Mouse (Mus musculus) kidney, embryonic 15.5 days (tissue): Measurements from ENCODE around the gene Ndufb10. TPM values are rescaled to one million over a fixed set of nuclear protein-coding genes. Genes with fewer than 3 reads are reported as not detected.

Source experiments
- ATAC-seq: fragments of 200-750 bp; cut with Nextera tagmentation; replicated peaks from 2 replicates; pipeline ENCODE4 v1.8.0; 2017; ENCODE audit warnings: moderate TSS enrichment; ENCODE audit not compliant: low FRiP score
- H3K27ac ChIP-seq: fragments of 300-500 bp; sonication (generic); 2 replicates; pipeline ENCODE4 v1.5.1; 2015; ENCODE audit warnings: mild to moderate bottlenecking, inconsistent platforms
- H3K27me3 ChIP-seq: fragments of 300-500 bp; sonication (generic); 2 replicates; pipeline ENCODE4 v1.6.1; 2015; ENCODE audit warnings: inconsistent platforms
- H3K36me3 ChIP-seq: fragments of 300-500 bp; sonication (generic); 2 replicates; pipeline ENCODE4 v1.6.1; 2015; ENCODE audit warnings: inconsistent platforms
- H3K4me1 ChIP-seq: fragments of 300-500 bp; sonication (generic); 2 replicates; pipeline ENCODE4 v1.6.1; 2015; ENCODE audit warnings: inconsistent platforms
- H3K4me2 ChIP-seq: fragments of 300-500 bp; sonication (generic); 2 replicates; pipeline ENCODE4 v1.6.1; 2015; ENCODE audit warnings: moderate library complexity, mild to moderate bottlenecking, inconsistent platforms
- H3K4me3 ChIP-seq: fragments of 300-500 bp; sonication (generic); replicated peaks from 2 replicates; pipeline ENCODE4 v1.5.1; 2015; ENCODE audit warnings: mild to moderate bottlenecking, inconsistent platforms
- H3K9ac ChIP-seq: fragments of 300-500 bp; sonication (generic); 2 replicates; pipeline ENCODE4 v1.6.1; 2015; ENCODE audit warnings: mild to moderate bottlenecking, inconsistent platforms
- H3K9me3 ChIP-seq: fragments of 300-500 bp; sonication (generic); replicated peaks from 2 replicates; pipeline ENCODE4 v1.6.1; 2016; ENCODE audit warnings: inconsistent platforms
- WGBS: fragments of 180-500 bp; shearing (Covaris S2); methylation state at CpG from one replicate; pipeline ENCODE4 v1.1.7; 2015; ENCODE audit warnings: mixed read lengths; 5-methylcytosine and 5-hydroxymethylcytosine counted together
- polyA plus RNA-seq: library from polyadenylated mRNA; unstranded; fragments of >200 nt; fragmentation: Nextera tagmentation; extraction: Ambion mirVana; gene quantifications from 2 replicates; pipeline ENCODE4 v1.2.1, GENCODE M21; 2015

The Ndufb10 gene
- polyA plus RNA-seq: 237 and 238 TPM in 2 replicates

DNA sequence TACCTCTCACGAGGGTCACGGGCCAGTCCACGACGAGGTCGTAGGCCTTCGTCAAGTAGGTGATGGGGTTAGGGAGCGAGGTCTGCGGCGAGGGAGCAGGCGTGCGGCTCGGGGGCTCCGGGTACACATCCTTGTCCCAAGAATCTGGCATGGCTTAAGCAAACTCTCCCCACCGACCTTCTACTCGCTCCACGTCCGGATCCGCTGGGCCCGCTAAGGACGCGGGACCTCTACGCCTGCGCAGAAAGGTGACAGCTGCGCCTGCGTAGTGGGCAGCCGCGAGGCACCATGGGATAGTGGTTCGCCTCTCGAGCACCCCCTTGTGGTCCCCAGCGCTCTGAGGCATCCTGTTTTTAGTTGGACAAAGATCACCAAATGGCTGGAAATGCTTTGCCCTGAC, at the start of gene Ndufb10:
Ndufb10 (minus strand) TSS at position 295 of the 400 bp plus-strand sequence.
- H3K36me3 ChIP-seq: peaks cover 16% of the 10 kb centered on the region
- H3K4me2 ChIP-seq: peak within 1 kb of the TSS; percentile 70
- H3K9me3 ChIP-seq: no peaks in the 10 kb centered on the region
- H3K4me1 ChIP-seq: peaks cover 26% of the 10 kb centered on the region
- under 1% methylated on average over 30 of the region's 30 CpGs for WGBS
- no peaks in the 10 kb centered on the region for H3K27me3 ChIP-seq
- peak; percentile 74 for ATAC-seq
- peak within 1 kb of the TSS; percentile 98 for H3K4me3 ChIP-seq
- peak within 1 kb of the TSS; percentile 92 for H3K27ac ChIP-seq
- H3K9ac ChIP-seq: peak within 1 kb of the TSS; percentile 91

DNA sequence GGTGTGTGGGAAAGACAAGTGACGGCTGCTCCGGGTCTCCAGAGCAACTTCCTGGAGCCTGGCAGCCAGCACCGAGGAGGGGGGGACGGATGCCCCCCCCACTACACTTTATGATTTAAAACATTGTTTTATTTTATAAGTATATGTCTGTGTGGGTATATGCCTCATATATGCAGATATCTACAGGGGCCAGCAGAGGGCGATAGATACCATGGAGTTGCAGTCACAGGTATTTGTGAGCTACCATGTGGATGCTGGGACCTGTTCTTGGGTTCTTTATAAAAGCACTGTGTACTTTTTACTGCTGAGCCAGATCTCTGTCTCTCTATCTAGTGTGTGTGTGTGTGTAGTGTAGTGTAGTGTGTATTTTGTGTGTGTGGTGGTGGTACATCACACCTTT, 49.0 kb upstream of the Ndufb10 start:
- H3K9ac ChIP-seq: no peak overlapping the region
- H3K4me3 ChIP-seq: no peak overlapping the region
- H3K27ac ChIP-seq: no peak overlapping the region
- 84% methylated on average over 5 of the region's 5 CpGs for WGBS
- H3K4me1 ChIP-seq: peaks cover 14% of the 10 kb centered on the region
- no peaks in the 10 kb centered on the region for H3K9me3 ChIP-seq
- no peak overlapping the region for H3K4me2 ChIP-seq
- H3K36me3 ChIP-seq: no peaks in the 10 kb centered on the region
- no peaks in the 10 kb centered on the region for H3K27me3 ChIP-seq
- no peak for ATAC-seq

DNA sequence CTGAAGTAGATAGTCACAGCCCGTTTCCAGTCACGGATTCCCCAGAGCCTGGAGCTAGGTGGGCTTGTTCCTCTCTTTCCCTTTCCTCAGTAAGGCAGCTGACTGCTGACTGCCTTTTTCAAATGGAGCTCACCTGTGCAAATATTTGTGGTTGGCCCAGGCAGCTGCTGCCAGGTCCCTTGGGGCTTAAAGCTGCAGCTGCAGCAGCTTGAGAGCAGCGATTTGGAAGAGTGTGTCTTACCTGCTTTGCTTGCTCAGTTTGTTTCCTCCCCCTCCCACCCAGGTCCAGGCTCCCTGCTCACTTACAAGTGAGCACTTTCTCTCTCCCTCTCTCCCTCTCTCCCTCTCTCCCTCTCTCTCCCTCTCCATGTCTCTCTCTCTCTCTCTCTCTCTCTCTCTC, 44.9 kb upstream of the Ndufb10 start:
- H3K9ac ChIP-seq: no peak overlapping the region
- 45% methylated on average over 3 of the region's 3 CpGs for WGBS
- no peak overlapping the region for H3K4me2 ChIP-seq
- H3K4me3 ChIP-seq: no peak overlapping the region
- H3K4me1 ChIP-seq: peaks cover 52% of the 10 kb centered on the region
- H3K36me3 ChIP-seq: no peaks in the 10 kb centered on the region
- ATAC-seq: no peak
- H3K9me3 ChIP-seq: no peaks in the 10 kb centered on the region
- H3K27me3 ChIP-seq: no peaks in the 10 kb centered on the region
- no peak overlapping the region for H3K27ac ChIP-seq

DNA sequence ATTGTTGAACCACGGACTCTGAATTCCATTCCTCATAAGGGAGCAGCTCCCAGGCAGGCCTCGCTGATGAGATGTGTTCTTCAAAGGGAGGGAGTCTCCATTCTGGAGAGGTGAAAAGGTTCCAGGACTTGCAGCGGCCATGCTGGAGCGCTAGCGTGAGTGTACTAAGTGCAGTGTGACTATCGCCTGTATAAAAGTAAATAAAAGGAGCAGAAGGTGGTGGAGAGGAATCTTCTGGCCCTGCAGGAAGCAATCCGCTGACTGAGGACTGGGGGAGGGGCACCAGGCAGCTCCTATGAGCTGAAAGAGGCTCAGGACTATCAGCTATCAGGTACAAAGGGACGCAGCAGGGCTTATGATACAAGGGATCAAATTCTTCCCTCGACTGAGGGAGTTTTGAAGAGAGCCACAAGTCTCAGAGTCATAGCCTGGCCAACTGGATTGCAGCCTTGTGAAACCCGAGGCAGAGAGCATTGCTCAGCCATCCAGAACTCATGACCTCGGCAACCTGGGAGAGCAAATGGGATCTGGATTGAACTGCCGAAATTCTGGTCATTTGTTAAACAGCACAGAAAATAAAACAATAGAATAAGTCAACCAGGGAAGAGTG, 42.1 kb upstream of the Ndufb10 start:
- ATAC-seq: peak; percentile 55
- WGBS: 9% methylated on average over 12 of the region's 12 CpGs
- H3K27me3 ChIP-seq: no peaks in the 10 kb centered on the region
- no peak overlapping the region for H3K9ac ChIP-seq
- H3K4me3 ChIP-seq: no peak overlapping the region
- no peaks in the 10 kb centered on the region for H3K9me3 ChIP-seq
- H3K27ac ChIP-seq: peak overlapping the region; percentile 90
- H3K4me2 ChIP-seq: peak overlapping the region; percentile 35
- peaks cover 63% of the 10 kb centered on the region for H3K4me1 ChIP-seq
- H3K36me3 ChIP-seq: no peaks in the 10 kb centered on the region

DNA sequence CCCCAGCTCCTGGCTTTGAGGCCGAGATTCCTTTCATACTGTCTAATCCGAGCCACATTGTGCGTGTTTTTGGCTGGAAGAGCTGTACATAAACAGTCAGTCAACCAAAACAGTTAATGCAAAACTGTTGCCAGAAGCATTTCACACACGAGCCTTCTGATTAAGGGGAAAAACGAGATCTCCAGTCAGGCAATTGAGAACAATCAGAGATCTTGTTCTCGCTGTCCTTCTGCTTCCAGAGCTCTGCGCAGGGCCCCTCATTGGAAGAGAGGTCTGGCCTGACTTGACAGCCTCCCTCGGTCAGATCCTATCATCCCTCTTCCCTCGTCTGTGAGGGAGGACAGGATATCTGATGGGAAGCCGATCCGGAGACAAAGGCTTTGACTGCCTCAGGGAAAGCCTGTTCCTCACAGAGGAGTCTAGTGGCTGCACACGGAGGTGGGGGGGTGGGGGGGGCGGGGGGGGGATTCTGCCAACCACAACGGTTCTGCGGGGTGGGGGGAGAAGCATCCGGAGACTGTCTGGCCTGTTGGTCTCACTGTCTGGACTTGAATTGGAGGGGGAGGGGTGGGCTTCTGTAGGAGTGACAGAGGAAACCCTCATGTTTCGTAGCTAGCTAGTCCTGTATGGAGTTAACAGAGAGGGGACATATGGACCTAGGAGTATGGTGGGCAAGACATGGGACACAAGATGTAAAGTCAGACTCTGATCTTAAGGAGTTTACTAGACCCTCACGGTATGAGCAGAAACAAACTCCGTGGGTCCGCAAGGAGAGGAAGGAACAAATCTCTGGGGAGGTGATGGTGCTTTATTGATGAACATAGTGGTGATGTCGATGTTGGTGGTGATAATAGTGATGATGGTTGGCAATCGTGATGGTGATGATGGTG, 41.0 kb upstream of the Ndufb10 start:
- Histone ChIP-seq H3K4me3 (no peak overlapping the region), H3K4me1 (peaks cover 73% of the 10 kb centered on the region), H3K9me3 (no peaks in the 10 kb centered on the region), H3K4me2 (peak overlapping the region; percentile 36), H3K27me3 (no peaks in the 10 kb centered on the region), H3K36me3 (no peaks in the 10 kb centered on the region), H3K9ac (0 out of 2 replicates have a peak overlapping the region, but pooled peaks have one; percentile 23), H3K27ac (peak overlapping the region; percentile 90)
- 31% methylated on average over 21 of the region's 22 CpGs for WGBS
- peak; percentile 37 for ATAC-seq

DNA sequence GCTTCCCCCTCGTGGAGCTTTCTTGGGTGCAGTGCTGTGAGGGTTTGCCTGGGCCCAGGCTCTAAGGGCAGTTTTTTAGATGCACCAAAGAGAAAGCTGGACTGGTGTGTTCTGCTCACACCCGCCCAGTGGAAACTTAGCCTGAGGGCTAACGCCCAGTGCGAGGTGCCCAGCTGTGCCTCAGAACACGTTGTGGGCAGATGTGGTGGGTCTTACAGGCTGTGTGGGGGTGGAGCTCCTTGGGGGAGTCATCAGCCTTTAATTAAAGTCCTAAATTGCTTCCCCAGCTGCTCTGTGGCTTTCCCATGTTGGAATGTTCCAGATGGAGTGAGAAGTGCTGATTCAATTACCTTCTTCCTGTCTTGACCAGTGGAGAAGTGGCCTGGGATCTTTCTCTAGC, 36.8 kb upstream of the Ndufb10 start:
- no peaks in the 10 kb centered on the region for H3K36me3 ChIP-seq
- no peak overlapping the region for H3K4me2 ChIP-seq
- peak overlapping the region; percentile 77 for H3K27ac ChIP-seq
- no peaks in the 10 kb centered on the region for H3K9me3 ChIP-seq
- no peak overlapping the region for H3K4me3 ChIP-seq
- 32% methylated on average over 5 of the region's 5 CpGs for WGBS
- no peak overlapping the region for H3K9ac ChIP-seq
- H3K4me1 ChIP-seq: peaks cover 50% of the 10 kb centered on the region
- H3K27me3 ChIP-seq: peaks cover 2% of the 10 kb centered on the region; the same call in 1 of the 2 replicates
- ATAC-seq: peak; percentile 30

DNA sequence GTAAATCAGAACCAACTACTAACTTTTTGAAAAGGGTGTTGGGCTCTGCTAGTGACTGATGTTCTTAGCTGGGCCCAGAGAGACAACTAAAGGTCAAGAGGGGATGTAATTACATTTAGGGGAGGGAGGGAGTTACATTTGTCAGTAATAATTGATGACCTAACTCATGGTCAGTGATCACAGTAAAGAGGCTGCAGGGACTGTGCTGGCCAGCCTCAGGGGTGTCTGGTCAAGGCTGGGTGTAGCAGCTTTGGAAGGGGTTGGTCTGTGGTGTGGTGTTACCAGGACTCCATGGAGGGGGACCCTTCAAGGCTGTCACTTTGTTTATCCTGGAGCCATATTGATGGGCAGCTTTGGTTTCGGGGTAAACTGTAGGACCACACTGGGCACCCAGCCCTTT, 33.1 kb upstream of the Ndufb10 start:
- Histone ChIP-seq H3K4me1 (peaks cover 56% of the 10 kb centered on the region), H3K9ac (no peak overlapping the region), H3K27ac (0 out of 2 replicates have a peak overlapping the region, but pooled peaks have one; percentile 1), H3K4me2 (no peak overlapping the region), H3K36me3 (no peaks in the 10 kb centered on the region), H3K9me3 (no peaks in the 10 kb centered on the region), H3K4me3 (no peak overlapping the region), H3K27me3 (peaks cover 38% of the 10 kb centered on the region)
- ATAC-seq: peak; percentile 54
- WGBS: 59% methylated on average over 1 of the region's 1 CpGs

DNA sequence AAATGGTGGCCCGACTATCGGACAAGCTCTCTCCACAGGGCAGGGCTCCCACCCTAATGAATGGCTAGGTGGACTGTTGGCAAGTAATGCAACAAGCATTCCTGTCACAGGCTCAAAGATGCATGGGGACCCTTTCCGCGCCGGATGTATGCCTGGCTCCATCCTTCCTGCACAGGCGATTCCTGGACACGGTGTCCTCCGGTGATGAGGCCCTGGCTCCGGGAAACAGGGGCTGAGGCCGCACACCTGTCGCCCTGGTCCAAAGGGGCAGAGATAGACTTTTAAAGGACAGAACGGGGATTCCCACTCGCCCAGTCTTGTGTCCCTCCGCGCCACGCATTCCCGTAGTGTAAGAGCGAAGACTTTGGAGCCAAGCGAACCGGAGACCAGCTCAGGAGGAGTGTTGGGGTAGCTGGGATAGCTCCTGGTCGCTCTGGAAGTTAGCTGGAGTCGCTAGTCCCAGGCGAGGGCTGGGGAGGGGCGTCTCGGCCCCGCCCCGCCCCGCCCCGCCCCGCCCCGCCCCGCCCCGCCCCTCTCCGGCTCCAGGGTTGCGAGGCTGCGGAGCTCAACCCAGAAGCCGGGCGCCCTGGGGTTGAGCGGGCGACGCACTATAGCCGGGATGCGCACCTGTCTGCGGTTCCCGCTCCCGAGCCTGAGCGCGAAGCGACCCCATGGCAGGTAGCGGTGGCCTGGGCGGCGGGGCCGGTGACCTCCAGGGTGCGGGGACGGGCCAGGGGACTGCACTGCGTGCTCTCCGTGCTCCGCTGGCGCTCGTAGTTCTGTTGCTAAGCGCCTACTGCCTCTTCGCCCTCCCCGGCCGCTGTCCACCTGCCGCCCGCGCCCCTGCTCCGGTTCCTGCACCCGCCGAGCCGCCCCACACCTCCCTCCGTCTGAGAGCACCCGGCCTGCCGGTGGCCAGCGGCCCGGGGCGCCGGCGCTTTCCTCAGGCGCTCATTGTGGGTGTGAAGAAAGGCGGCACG, 28.4 kb upstream of the Ndufb10 start, which contains the start of gene Hs3st6:
Hs3st6 (plus strand) TSS at position 574 of the 980 bp plus-strand sequence.
- H3K4me3 ChIP-seq: peak within 1 kb of the TSS; percentile 65
- WGBS: under 1% methylated on average over 77 of the region's 82 CpGs
- H3K9ac ChIP-seq: peak within 1 kb of the TSS; percentile 52
- peak within 1 kb of the TSS; percentile 99 for H3K4me2 ChIP-seq
- H3K27ac ChIP-seq: peak within 1 kb of the TSS; percentile 51; the same call in 1 of the 2 replicates
- no peaks in the 10 kb centered on the region for H3K9me3 ChIP-seq
- H3K36me3 ChIP-seq: no peaks in the 10 kb centered on the region
- H3K27me3 ChIP-seq: peaks cover 64% of the 10 kb centered on the region
- peak; percentile 89 for ATAC-seq
- H3K4me1 ChIP-seq: peaks cover 36% of the 10 kb centered on the region

DNA sequence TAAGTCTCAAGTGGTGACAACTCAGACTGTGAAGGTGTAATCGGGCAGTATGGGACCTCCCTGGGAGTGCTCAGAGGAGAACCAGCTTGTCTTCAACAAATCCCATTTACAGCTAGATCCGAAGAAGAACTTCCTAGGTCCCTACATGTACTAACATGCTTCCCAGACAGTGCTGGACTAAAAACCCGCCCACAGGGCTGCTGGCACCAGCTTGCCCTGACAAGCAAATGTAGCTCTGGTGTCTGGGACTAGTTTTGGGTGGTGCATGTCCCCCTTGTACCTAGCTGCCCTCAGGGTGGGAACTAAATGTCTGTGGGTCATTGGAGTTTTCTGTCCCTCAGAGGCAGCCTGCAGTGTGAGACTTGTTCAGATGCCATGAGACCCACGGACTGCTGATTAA, 27.2 kb upstream of the Ndufb10 start:
- WGBS: 34% methylated on average over 4 of the region's 4 CpGs
- no peak for ATAC-seq
- Histone ChIP-seq H3K9ac (no peak overlapping the region), H3K4me2 (0 out of 2 replicates have a peak overlapping the region, but pooled peaks have one; percentile 12), H3K9me3 (no peaks in the 10 kb centered on the region), H3K27ac (no peak overlapping the region), H3K4me1 (peaks cover 42% of the 10 kb centered on the region), H3K27me3 (peaks cover 64% of the 10 kb centered on the region), H3K4me3 (no peak overlapping the region), H3K36me3 (no peaks in the 10 kb centered on the region)

DNA sequence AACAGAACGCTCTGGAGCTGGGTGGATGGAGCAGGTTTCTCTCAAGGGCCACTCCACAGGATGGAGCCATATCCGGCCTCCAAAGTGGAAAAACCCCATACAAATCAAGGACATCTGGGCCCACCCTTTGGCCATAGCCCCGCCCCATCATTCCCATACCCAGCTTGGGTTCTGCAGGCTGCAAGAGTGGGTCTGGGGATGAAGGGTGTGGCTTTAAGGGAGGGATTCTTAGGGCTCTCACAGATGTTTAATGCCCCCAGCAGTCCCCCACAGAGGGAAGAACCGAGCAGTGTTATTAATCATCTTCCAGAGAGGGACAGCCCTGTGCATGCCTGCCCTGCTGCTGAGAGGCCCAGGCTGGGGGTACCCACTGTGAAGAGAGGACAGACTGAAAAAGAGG, 22.7 kb upstream of the Ndufb10 start:
- 0 out of 2 replicates have a peak, but pooled peaks have one; percentile 55 for ATAC-seq
- 34% methylated on average over 4 of the region's 4 CpGs for WGBS

More for the DNA sequence above, 22.7 kb upstream of the Ndufb10 start:
- Histone ChIP-seq H3K4me2 (no peak overlapping the region), H3K36me3 (peaks cover 7% of the 10 kb centered on the region), H3K4me3 (no peak overlapping the region), H3K27me3 (peaks cover 22% of the 10 kb centered on the region), H3K9ac (no peak overlapping the region), H3K4me1 (peaks cover 16% of the 10 kb centered on the region), H3K9me3 (no peaks in the 10 kb centered on the region), H3K27ac (0 out of 2 replicates have a peak overlapping the region, but pooled peaks have one; percentile 18)
